Mouse (Mus musculus) CH12.LX (cell line): ENCODE data around the gene Gm6588. TPM values are rescaled to one million over a fixed set of nuclear protein-coding genes. Genes with fewer than 3 reads are reported as not detected.

ENCODE experiments used
- DNase-seq: peaks from one replicate; pipeline ENCODE4 v3.0.0-alpha.2; 2013; ENCODE audit errors: extremely low read depth
- H3K27ac ChIP-seq: 2 replicates; pipeline ENCODE4 v1.5.1; 2012; ENCODE audit warnings: low read depth, mild to moderate bottlenecking, control low read depth, moderate library complexity; ENCODE audit not compliant: insufficient read depth
- H3K27me3 ChIP-seq: replicated peaks from 2 replicates; pipeline ENCODE3; 2012; ENCODE audit warnings: inconsistent platforms
- H3K36me3 ChIP-seq, 2 experiments: replicated peaks in 1 of 2; 2 replicates each; pipeline versions ENCODE3 to v1.6.1; 2012; ENCODE audit warnings: inconsistent platforms in 1 of 2, low read length in 1 of 2, mild to moderate bottlenecking in 1 of 2, mixed read lengths in 1 of 2, moderate library complexity in 1 of 2; ENCODE audit not compliant: control insufficient read depth in 1 of 2, insufficient read depth in 1 of 2
- H3K4me1 ChIP-seq, 2 experiments: 2 replicates each; pipeline ENCODE4 v1.6.1; 2012; ENCODE audit warnings: inconsistent platforms in 1 of 2, moderate library complexity in 1 of 2; ENCODE audit not compliant: insufficient read depth in 2 of 2, control insufficient read depth in 1 of 2
- H3K4me2 ChIP-seq: 2 replicates; pipeline ENCODE4 v1.6.1; 2012; ENCODE audit warnings: low read depth, mild to moderate bottlenecking, control low read depth; ENCODE audit not compliant: poor library complexity, insufficient read depth, severe bottlenecking
- H3K4me3 ChIP-seq, 3 experiments: fragments of 150-350 bp in 1 of 3; sonication (generic) in 1 of 3; replicated peaks in 1 of 3; 2 replicates each; pipeline versions ENCODE3 to v1.5.1; 2011 to 2012; ENCODE audit warnings: low read depth in 2 of 3, low read length in 2 of 3, mild to moderate bottlenecking in 2 of 3, moderate library complexity in 2 of 3, control low read depth in 1 of 3, improper control_type of control experiment in 1 of 3, inconsistent platforms in 1 of 3, mixed read lengths in 1 of 3; ENCODE audit not compliant: poor library complexity in 1 of 3
- H3K79me2 ChIP-seq: replicated peaks from 2 replicates; pipeline ENCODE4 v1.6.1; 2012; ENCODE audit warnings: mild to moderate bottlenecking, moderate library complexity; ENCODE audit not compliant: control insufficient read depth, poor library complexity, insufficient read depth, severe bottlenecking; ENCODE audit errors: extremely low read depth
- H3K9ac ChIP-seq: 2 replicates; pipeline ENCODE4 v1.6.1; 2012; ENCODE audit warnings: low read depth, mild to moderate bottlenecking, control low read depth, moderate library complexity; ENCODE audit not compliant: insufficient read depth
- H3K9me3 ChIP-seq: replicated peaks from 2 replicates; pipeline ENCODE3; 2012; ENCODE audit warnings: low read length, inconsistent platforms, mixed read lengths
- CHD1 ChIP-seq: IDR thresholded peaks from 2 replicates; pipeline ENCODE4 v1.6.1; 2012; ENCODE audit warnings: low read depth, low read length, improper control_type of control experiment, inconsistent platforms
- CTCF ChIP-seq, 2 experiments: IDR thresholded peaks in 1 of 2; conservative IDR thresholded peaks in 1 of 2; 2 replicates each; pipeline ENCODE4 v1.5.1; 2011 to 2012; ENCODE audit warnings: low read depth in 2 of 2, low read length in 2 of 2, improper control_type of control experiment in 1 of 2, inconsistent platforms in 1 of 2, mild to moderate bottlenecking in 1 of 2, moderate library complexity in 1 of 2
- E2F4 ChIP-seq: IDR thresholded peaks from 2 replicates; pipeline ENCODE4 v1.6.1; 2011; ENCODE audit warnings: low read depth, low read length, improper control_type of control experiment; ENCODE audit not compliant: insufficient replicate concordance
- GABPA ChIP-seq: IDR thresholded peaks from 2 replicates; pipeline ENCODE4 v1.6.1; 2012; ENCODE audit warnings: low read depth, low read length, improper control_type of control experiment, inconsistent platforms; ENCODE audit not compliant: insufficient replicate concordance
- IRF4 ChIP-seq: IDR thresholded peaks from 2 replicates; pipeline ENCODE4 v1.6.1; 2014; ENCODE audit warnings: low read depth, mild to moderate bottlenecking, inconsistent platforms, low read length, improper control_type of control experiment
- MAFK ChIP-seq: IDR thresholded peaks from 2 replicates; pipeline ENCODE4 v1.6.1; 2011; ENCODE audit warnings: low read length, improper control_type of control experiment; ENCODE audit not compliant: insufficient replicate concordance
- MAX ChIP-seq: IDR thresholded peaks from 2 replicates; pipeline ENCODE4 v1.6.1; 2011; ENCODE audit warnings: low read length, improper control_type of control experiment
- MAZ ChIP-seq: IDR thresholded peaks from 2 replicates; pipeline ENCODE4 v1.6.1; 2012; ENCODE audit warnings: low read depth, mild to moderate bottlenecking, inconsistent platforms, low read length, improper control_type of control experiment, moderate library complexity
- MXI1 ChIP-seq: IDR thresholded peaks from 2 replicates; pipeline ENCODE4 v1.6.1; 2011; ENCODE audit warnings: mild to moderate bottlenecking, low read depth, low read length, improper control_type of control experiment
- MYC ChIP-seq: IDR thresholded peaks from 2 replicates; pipeline ENCODE4 v1.6.1; 2011; ENCODE audit warnings: low read depth, mild to moderate bottlenecking, improper control_type of control experiment, low read length
- PAX5 ChIP-seq: IDR thresholded peaks from 2 replicates; pipeline ENCODE4 v1.6.1; 2012; ENCODE audit warnings: low read length, inconsistent platforms, mixed read lengths
- POLR2AphosphoS2 ChIP-seq: IDR thresholded peaks from 2 replicates; pipeline ENCODE4 v1.6.1; 2011; ENCODE audit warnings: low read depth, low read length, improper control_type of control experiment
- RAD21 ChIP-seq: IDR thresholded peaks from 2 replicates; pipeline ENCODE4 v1.6.1; 2011; ENCODE audit warnings: low read depth, mild to moderate bottlenecking, low read length, improper control_type of control experiment, moderate library complexity
- RCOR1 ChIP-seq: conservative IDR thresholded peaks from 2 replicates; pipeline ENCODE4 v1.6.1; 2012; ENCODE audit warnings: low read depth, mild to moderate bottlenecking, inconsistent platforms, low read length, improper control_type of control experiment
- SIN3A ChIP-seq: IDR thresholded peaks from 2 replicates; pipeline ENCODE4 v1.6.1; 2012; ENCODE audit warnings: low read length, improper control_type of control experiment, inconsistent platforms
- SMC3 ChIP-seq: IDR thresholded peaks from 2 replicates; pipeline ENCODE4 v1.6.1; 2011; ENCODE audit warnings: low read depth, low read length, improper control_type of control experiment
- TCF12 ChIP-seq: IDR thresholded peaks from 2 replicates; pipeline ENCODE4 v1.6.1; 2014; ENCODE audit warnings: low read depth, mild to moderate bottlenecking, inconsistent platforms, low read length, improper control_type of control experiment
- UBTF ChIP-seq: IDR thresholded peaks from 2 replicates; pipeline ENCODE4 v1.6.1; 2012; ENCODE audit warnings: low read depth, mild to moderate bottlenecking, inconsistent platforms, low read length, improper control_type of control experiment, moderate library complexity
- ZKSCAN1 ChIP-seq: IDR thresholded peaks from 2 replicates; pipeline ENCODE4 v1.6.1; 2012; ENCODE audit warnings: low read depth, inconsistent platforms, low read length, improper control_type of control experiment, borderline replicate concordance
- ZMIZ1 ChIP-seq: IDR thresholded peaks from 2 replicates; pipeline ENCODE4 v1.6.1; 2012; ENCODE audit warnings: low read depth, mild to moderate bottlenecking, inconsistent platforms, low read length, improper control_type of control experiment
- ZNF384 ChIP-seq: IDR thresholded peaks from 2 replicates; pipeline ENCODE4 v1.6.1; 2012; ENCODE audit warnings: low read depth, low read length, improper control_type of control experiment, inconsistent platforms
- dilution Hi-C: fragments of 300-500 bp; cut with MboI; formaldehyde crosslinking; loops from 2 replicates; pipeline ENCODE4 v1.14.3; 2020; ENCODE audit warnings: low sequenced_read_pairs; ENCODE audit not compliant: extremely low pct_unique_long_range_greater_than_20kb, extremely low pct_ligation_motif_present
- in situ Hi-C: fragments of 300-500 bp; cut with MboI; formaldehyde crosslinking; loops from 3 replicates; pipeline ENCODE4 v1.14.3; 2019; ENCODE audit warnings: low sequenced_read_pairs, low pct_ligation_motif_present, low pct_unique_long_range_greater_than_20kb, mixed read lengths
- polyA plus RNA-seq: library from polyadenylated mRNA; unstranded; fragments of >175 nt; gene quantifications from 2 replicates; pipeline ENCODE4 v1.2.1, GENCODE M21; 2012; ENCODE audit warnings: low read depth; ENCODE audit not compliant: insufficient read length
- total RNA-seq, 2 experiments: library from RNA; depleted of rRNA; stranded (reverse); fragments of 300-350 nt in 1 of 2; fragments of >200 nt in 1 of 2; gene quantifications; 2 replicates each; pipeline ENCODE4 v1.2.3; 2012 to 2014

Gene Gm6588
- total and polyA plus RNA-seq, 3 experiments: not detected

GRCm38 (mm10) chr5:112470144-112470543 lies 20.9 kb downstream of the Gm6588 start:
- H3K9ac ChIP-seq: no peak overlapping the region
- TF ChIP-seq E2F4: no peak
- no peak for TF ChIP-seq ZNF384
- TF ChIP-seq CTCF (conservative IDR thresholded peaks at IDR 0.05 in 1 of 2, IDR thresholded peaks at IDR 0.05 in 1 of 2; ENCODE audit: low read depth in 2 of 2, low read length in 2 of 2): peak in 1 of 2 experiments; percentile 42; a peak in 2 of 4 replicates
- TF ChIP-seq MAFK: no peak
- TF ChIP-seq RAD21: peak; percentile 24
- peak; percentile 17; the same call in 1 of the 2 replicates for TF ChIP-seq SMC3
- TF ChIP-seq, all 38 proteins: peak for 3
- no peak for DNase-seq
- H3K9me3 ChIP-seq: peaks cover 90% of the 10 kb centered on the region
- no peak overlapping the region for H3K4me3 ChIP-seq
- H3K79me2 ChIP-seq: no peaks in the 10 kb centered on the region
- H3K36me3 ChIP-seq: no peaks in the 10 kb centered on the region
- in situ Hi-C loops: no loop called here
- no peaks in the 10 kb centered on the region for H3K27me3 ChIP-seq
- H3K27ac ChIP-seq: no peak overlapping the region
- H3K4me2 ChIP-seq: no peak overlapping the region
- H3K4me1 ChIP-seq: no peaks in the 10 kb centered on the region; a peak in 1 of 4 replicates
- dilution Hi-C loops: no loop called here

GRCm38 (mm10) chr5:112473453-112473852 lies 24.2 kb downstream of the Gm6588 start:
- Histone ChIP-seq H3K27ac (no peak overlapping the region), H3K36me3 (no peaks in the 10 kb centered on the region), H3K4me3 (no peak overlapping the region), H3K79me2 (no peaks in the 10 kb centered on the region), H3K9ac (no peak overlapping the region), H3K9me3 (peaks cover 85% of the 10 kb centered on the region), H3K27me3 (no peaks in the 10 kb centered on the region), H3K4me1 (no peaks in the 10 kb centered on the region), H3K4me2 (no peak overlapping the region)
- dilution Hi-C loops: no loop called here
- TF ChIP-seq MYC: no peak
- TF ChIP-seq IRF4: no peak
- no peak for TF ChIP-seq MXI1
- TF ChIP-seq CTCF (conservative IDR thresholded peaks at IDR 0.05 in 1 of 2, IDR thresholded peaks at IDR 0.05 in 1 of 2; ENCODE audit: low read depth in 2 of 2, low read length in 2 of 2): no peak
- no peak for TF ChIP-seq RCOR1
- TF ChIP-seq POLR2AphosphoS2: no peak
- no peak for TF ChIP-seq SIN3A
- no peak for TF ChIP-seq SMC3
- no peak for TF ChIP-seq CHD1
- TF ChIP-seq ZMIZ1: no peak
- TF ChIP-seq PAX5: no peak
- no peak for TF ChIP-seq UBTF
- TF ChIP-seq MAX: no peak
- TF ChIP-seq TCF12: no peak
- TF ChIP-seq MAZ: no peak
- TF ChIP-seq ZKSCAN1: no peak
- TF ChIP-seq GABPA: no peak
- DNase-seq: no peak
- in situ Hi-C loops: no loop called here
